Mouse (Mus musculus) intestine, embryonic 15.5 days (tissue): ENCODE data around the gene Cryaa. TPM values are rescaled to one million over a fixed set of nuclear protein-coding genes. Genes with fewer than 3 reads are reported as not detected.
"Not testable (repeated sequence)": the region's sequence is repeated elsewhere in the genome, so short reads cannot be mapped to it uniquely, and the experiment has no call there.

Source experiments
- ATAC-seq: fragments of 200-750 bp; cut with Nextera tagmentation; 2 replicates; pipeline ENCODE4 v1.8.0; 2017; ENCODE audit warnings: moderate TSS enrichment, moderate library complexity
- H3K27ac ChIP-seq: fragments of 300-500 bp; sonication (generic); 2 replicates; pipeline ENCODE4 v1.5.1; 2015; ENCODE audit warnings: mild to moderate bottlenecking, inconsistent platforms
- H3K27me3 ChIP-seq: fragments of 300-500 bp; sonication (generic); replicated peaks from 2 replicates; pipeline ENCODE4 v1.6.1; 2015; ENCODE audit warnings: inconsistent platforms
- H3K36me3 ChIP-seq: fragments of 300-500 bp; sonication (generic); 2 replicates; pipeline ENCODE4 v1.6.1; 2015; ENCODE audit warnings: inconsistent platforms
- H3K4me1 ChIP-seq: fragments of 300-500 bp; sonication (generic); replicated peaks from 2 replicates; pipeline ENCODE4 v1.6.1; 2015; ENCODE audit warnings: inconsistent platforms
- H3K4me2 ChIP-seq: fragments of 300-500 bp; sonication (generic); replicated peaks from 2 replicates; pipeline ENCODE4 v1.6.1; 2015; ENCODE audit warnings: mild to moderate bottlenecking, inconsistent platforms
- H3K4me3 ChIP-seq: fragments of 300-500 bp; sonication (generic); replicated peaks from 2 replicates; pipeline ENCODE4 v1.5.1; 2015; ENCODE audit warnings: inconsistent platforms
- H3K9ac ChIP-seq: fragments of 300-500 bp; sonication (generic); 2 replicates; pipeline ENCODE4 v1.6.1; 2015; ENCODE audit warnings: inconsistent platforms
- H3K9me3 ChIP-seq: fragments of 300-500 bp; sonication (generic); 2 replicates; pipeline ENCODE4 v1.6.1; 2016; ENCODE audit warnings: inconsistent platforms
- WGBS: fragments of 180-500 bp; shearing (Covaris S2); methylation state at CpG from one replicate; pipeline ENCODE4 v1.1.7; 2015; 5-methylcytosine and 5-hydroxymethylcytosine counted together
- polyA plus RNA-seq: library from polyadenylated mRNA; unstranded; fragments of >200 nt; fragmentation: Nextera tagmentation; extraction: Ambion mirVana; gene quantifications from 2 replicates; pipeline ENCODE4 v1.2.1, GENCODE M21; 2015

The Cryaa gene
- polyA plus RNA-seq, 1 experiment from 2014 or later = 0.15 TPM

DNA sequence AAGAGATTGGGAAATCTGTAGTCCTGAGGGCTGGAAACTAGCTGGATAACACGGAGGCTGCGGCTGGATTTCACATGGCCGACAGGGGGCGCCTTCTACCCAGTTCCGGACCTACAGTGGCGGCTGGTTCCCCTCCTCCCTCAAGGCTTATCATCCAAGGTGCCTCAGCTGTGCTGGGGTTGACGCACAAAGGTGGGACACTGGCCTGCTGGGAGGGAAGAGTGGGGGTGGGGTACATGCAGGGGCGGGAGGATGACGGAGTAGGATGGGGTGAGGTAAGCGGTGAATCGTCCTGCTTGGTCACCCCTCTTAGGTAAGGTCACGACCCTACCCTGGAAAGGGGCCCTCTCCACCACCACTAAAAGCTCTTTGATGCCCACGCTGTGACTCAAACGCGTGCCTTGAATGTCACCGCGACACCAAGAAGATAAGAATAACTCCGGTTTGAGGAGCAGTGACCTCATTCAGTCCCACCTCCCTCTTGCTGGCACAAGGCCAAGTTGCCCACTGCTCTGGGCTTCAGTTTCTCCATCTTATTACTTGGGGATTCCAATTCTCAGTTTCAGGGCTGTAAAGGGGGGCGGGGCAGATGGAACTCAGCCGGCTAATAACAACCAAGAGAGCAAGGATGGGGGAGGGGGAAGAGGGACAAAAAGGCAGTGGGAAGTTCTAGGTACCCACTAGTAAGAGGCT lies 15.9 kb downstream of the Cryaa start:
- peaks cover 17% of the 10 kb centered on the region for H3K4me1 ChIP-seq
- no peaks in the 10 kb centered on the region for H3K36me3 ChIP-seq
- ATAC-seq = peak; percentile 82
- no peaks in the 10 kb centered on the region for H3K9me3 ChIP-seq
- no peak overlapping the region for H3K4me3 ChIP-seq
- H3K27ac ChIP-seq = no peak overlapping the region
- no peaks in the 10 kb centered on the region for H3K27me3 ChIP-seq
- no peak overlapping the region for H3K9ac ChIP-seq
- H3K4me2 ChIP-seq = peak overlapping the region; percentile 46
- WGBS = 4% methylated on average over 20 of the region's 20 CpGs

DNA sequence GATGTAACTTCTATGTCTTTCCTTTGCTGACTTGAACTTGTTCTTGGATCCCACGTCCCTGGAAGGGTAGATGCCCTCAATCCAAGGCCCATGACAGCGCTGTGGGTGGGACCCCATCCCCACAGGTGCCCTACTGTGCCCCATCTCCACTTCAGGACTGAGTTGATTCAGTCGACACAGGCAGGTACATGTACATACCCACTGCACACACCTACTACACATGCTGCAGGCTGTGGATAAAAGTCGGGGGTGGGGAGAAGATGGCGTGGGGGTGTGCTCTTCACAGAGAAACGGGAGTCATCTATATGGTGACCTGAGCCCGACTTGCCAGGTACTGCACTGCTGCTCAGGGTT lies 16.4 kb downstream of the Cryaa start:
- Histone ChIP-seq H3K27ac (no peak overlapping the region), H3K27me3 (no peaks in the 10 kb centered on the region), H3K36me3 (no peaks in the 10 kb centered on the region), H3K4me2 (no peak overlapping the region), H3K4me3 (no peak overlapping the region), H3K9ac (no peak overlapping the region), H3K4me1 (peaks cover 17% of the 10 kb centered on the region), H3K9me3 (no peaks in the 10 kb centered on the region)
- WGBS = 62% methylated on average over 7 of the region's 7 CpGs
- 0 out of 2 replicates have a peak, but pooled peaks have one; percentile 22 for ATAC-seq

DNA sequence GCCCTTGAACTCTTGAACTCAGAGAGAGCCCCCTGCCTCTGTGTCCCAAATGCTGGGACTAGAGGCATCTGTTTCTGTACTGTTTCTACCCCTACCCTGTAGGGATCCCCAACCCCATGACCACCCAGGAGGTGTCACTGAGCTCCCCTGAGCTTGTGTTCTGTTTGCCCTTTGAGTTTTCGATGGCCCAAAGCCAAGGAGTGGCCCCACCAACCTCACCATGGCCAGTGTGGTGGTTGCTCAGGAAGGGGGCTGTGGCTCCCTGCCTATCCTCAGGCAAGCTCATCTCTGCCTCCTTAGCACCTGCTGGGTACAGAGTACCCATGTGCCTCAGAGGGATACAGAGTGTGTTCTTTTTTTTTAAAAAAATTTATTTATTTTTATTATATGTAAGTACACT lies 17.3 kb downstream of the Cryaa start:
- peaks cover 17% of the 10 kb centered on the region for H3K4me1 ChIP-seq
- 52% methylated on average over 1 of the region's 1 CpGs for WGBS
- no peak overlapping the region for H3K9ac ChIP-seq
- no peaks in the 10 kb centered on the region for H3K9me3 ChIP-seq
- H3K27me3 ChIP-seq = no peaks in the 10 kb centered on the region
- no peak overlapping the region for H3K4me2 ChIP-seq
- no peak overlapping the region for H3K27ac ChIP-seq
- no peaks in the 10 kb centered on the region for H3K36me3 ChIP-seq
- ATAC-seq = no peak
- no peak overlapping the region for H3K4me3 ChIP-seq

DNA sequence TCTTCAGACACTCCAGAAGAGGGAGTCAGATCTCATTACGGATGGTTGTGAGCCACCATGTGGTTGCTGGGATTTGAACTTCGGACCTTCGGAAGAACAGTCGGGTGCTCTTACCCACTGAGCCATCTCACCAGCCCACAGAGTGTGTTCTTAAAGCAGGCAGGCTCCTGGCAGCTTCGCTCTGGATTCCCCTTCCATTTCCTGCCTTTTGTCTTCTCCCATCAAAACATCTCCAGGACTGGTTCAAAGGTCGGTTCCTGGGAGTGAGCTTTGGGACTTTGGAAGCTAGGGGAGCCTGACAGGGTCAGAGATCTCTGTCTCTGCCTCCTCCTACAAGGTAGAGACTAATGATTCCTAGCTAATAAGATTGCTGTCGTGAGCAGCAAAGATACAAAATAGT lies 17.7 kb downstream of the Cryaa start:
- not testable (repeated sequence) for ATAC-seq, H3K9ac ChIP-seq, H3K36me3 ChIP-seq, H3K9me3 ChIP-seq, H3K4me3 ChIP-seq, H3K4me2 ChIP-seq, H3K27me3 ChIP-seq, H3K27ac ChIP-seq
- WGBS = 82% methylated on average over 7 of the region's 7 CpGs
- peaks cover 16% of the 10 kb centered on the region for H3K4me1 ChIP-seq

DNA sequence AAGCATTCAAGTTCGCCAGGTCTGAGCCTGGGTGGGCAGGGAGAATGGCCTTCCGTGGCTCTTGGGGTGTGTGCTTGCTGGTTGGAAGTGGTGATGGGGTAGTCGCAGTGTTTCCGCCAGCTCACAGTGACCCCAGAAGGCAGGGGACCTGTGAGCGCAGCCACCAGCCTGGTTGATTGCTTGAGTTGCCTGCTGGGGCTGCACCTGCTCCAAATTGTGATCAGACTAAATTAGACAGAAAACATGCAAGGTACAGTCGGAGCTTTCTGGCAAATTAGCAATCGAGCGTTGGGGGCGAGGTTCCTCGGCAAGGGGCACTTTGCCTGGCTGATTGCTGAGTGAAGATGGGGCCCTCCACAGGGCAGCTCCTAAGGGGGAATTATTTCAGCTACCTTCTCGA lies 20.7 kb downstream of the Cryaa start:
- Histone ChIP-seq H3K27ac (no peak overlapping the region), H3K4me3 (no peak overlapping the region), H3K9ac (no peak overlapping the region), H3K27me3 (no peaks in the 10 kb centered on the region), H3K9me3 (no peaks in the 10 kb centered on the region), H3K36me3 (no peaks in the 10 kb centered on the region), H3K4me2 (no peak overlapping the region), H3K4me1 (peaks cover 8% of the 10 kb centered on the region)
- ATAC-seq = no peak
- 74% methylated on average over 11 of the region's 11 CpGs for WGBS

DNA sequence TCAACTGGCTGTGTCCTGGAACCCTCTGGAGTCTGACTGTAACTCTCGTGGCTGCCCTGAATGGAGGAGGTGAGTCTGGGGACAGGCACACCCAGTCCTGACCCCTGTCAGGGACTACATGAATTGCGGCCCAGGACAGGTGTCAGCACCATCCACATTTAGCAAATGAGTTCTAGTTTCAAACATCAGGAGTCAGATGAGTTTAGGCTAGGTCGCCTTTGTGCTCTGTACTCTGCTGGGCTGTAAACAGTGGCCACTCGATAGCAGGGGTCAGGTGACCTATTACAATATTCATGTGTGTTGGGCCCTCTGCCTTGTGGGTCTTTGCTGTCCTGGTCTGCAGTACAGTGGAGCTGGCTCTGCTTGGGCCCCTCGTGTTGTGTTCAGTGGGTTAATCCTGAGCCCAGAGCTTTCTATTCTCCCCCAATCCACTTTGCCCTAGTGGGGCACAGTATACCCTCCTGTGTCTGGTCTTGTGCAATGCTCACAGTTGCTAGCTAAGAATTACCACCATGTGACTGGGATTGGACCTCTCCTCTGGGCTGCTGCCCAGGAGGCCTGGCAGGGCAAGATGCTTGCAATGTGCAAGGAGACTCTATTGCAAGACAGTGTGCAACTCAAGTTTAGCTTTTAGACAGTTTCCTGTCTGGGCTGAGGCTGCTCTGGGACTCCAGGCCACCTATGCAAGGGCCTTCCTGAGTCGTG lies 25.8 kb downstream of the Cryaa start:
- Histone ChIP-seq H3K36me3 (no peaks in the 10 kb centered on the region), H3K4me1 (no peaks in the 10 kb centered on the region), H3K4me3 (no peak overlapping the region), H3K4me2 (no peak overlapping the region), H3K27me3 (no peaks in the 10 kb centered on the region), H3K9ac (no peak overlapping the region), H3K9me3 (no peaks in the 10 kb centered on the region), H3K27ac (no peak overlapping the region)
- WGBS = 66% methylated on average over 6 of the region's 6 CpGs
- no peak for ATAC-seq

DNA sequence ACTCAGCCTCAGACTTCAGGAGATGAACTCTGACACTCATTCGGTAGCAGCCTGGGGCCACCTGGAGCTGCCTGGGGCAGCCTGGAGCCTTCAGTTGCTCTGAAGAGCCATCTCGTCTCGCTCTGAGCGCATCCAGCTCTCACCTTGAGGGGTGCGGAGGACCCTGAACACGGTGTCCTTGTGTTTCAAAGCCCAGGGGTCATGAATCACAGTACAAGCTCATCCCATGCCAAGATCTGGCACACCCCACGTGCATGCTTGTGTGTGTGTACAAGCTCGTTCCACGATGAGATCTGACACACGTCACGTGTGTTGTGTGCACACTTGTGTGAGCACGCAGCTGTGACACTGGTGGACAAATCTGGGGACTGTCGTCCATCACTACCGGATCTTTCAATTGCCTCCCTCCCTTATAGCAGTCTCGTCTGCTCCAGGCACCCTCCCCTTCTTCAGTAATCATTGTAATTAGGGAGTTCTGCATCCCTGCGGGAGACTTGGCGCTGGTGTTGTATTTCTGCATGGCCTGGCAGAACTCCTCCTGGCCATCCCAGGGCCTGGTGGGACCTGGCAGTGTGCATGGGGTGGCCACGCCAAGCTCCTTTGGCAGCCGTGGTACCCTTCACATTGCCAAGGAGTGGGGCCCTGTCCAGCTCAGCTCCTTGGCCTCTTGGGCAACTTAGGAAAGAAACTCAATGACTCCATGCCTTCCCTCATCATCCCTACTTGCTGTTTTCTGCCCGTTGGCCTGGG lies 27.8 kb downstream of the Cryaa start:
- Histone ChIP-seq H3K27ac (no peak overlapping the region), H3K4me2 (no peak overlapping the region), H3K9ac (no peak overlapping the region), H3K4me3 (no peak overlapping the region), H3K4me1 (no peaks in the 10 kb centered on the region), H3K36me3 (no peaks in the 10 kb centered on the region), H3K9me3 (no peaks in the 10 kb centered on the region), H3K27me3 (no peaks in the 10 kb centered on the region)
- no peak for ATAC-seq
- WGBS = 71% methylated on average over 20 of the region's 20 CpGs

DNA sequence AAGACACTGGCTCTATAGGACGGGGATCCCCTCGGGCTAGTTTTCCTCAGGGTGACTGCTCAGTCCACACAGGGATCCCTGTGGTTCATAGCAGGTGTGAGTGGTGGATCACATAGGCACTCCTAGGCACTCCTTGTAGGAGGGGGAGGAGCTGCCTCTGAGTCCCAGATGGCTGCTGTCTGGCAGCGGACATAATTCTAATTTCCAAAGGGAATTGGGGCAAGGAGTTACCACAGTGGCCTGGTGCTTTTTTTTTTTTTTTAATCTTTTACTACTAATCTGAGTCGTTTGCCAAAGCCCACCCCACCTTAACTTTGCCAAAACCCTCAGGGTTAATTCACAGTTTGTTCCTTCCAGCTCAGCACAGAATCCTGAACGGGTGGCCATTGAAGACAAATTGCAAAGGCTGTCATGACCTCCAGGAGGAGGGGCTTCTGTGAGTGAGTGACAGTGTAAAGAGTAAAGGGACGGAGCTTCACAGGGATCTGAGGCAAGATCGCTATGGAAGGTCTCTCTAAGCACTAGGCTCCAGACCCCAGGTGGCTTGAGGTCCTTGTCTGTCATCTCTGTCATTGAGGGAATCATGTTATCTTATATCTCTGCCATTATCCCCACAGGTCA lies 31.6 kb downstream of the Cryaa start:
- ATAC-seq = no peak
- H3K4me1 ChIP-seq = no peaks in the 10 kb centered on the region
- no peak overlapping the region for H3K4me3 ChIP-seq
- H3K27me3 ChIP-seq = no peaks in the 10 kb centered on the region
- WGBS = 57% methylated on average over 7 of the region's 7 CpGs
- no peak overlapping the region for H3K9ac ChIP-seq
- no peaks in the 10 kb centered on the region for H3K36me3 ChIP-seq
- no peak overlapping the region for H3K27ac ChIP-seq
- no peaks in the 10 kb centered on the region for H3K9me3 ChIP-seq
- no peak overlapping the region for H3K4me2 ChIP-seq

DNA sequence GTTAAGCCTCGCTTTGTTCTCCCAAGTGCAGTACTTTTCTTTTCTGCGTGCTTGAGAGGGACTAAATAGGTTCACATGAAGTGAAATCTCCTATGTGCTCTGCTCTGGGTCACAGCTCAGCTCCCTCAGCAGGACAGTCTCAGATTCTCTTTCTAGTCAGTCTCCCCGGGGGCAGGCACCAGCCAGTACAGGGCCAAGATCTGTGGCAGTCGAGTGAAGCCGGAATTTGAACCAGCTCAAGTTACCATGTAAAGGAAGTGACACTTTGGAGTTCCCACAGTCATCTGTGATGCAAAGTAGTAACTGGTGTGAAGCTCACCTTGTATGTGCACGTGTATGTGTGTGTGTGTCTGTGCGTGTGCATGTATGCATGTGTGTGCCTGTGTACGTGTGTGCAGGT lies 32.8 kb downstream of the Cryaa start:
- no peaks in the 10 kb centered on the region for H3K36me3 ChIP-seq
- no peak overlapping the region for H3K4me3 ChIP-seq
- no peak overlapping the region for H3K9ac ChIP-seq
- no peaks in the 10 kb centered on the region for H3K27me3 ChIP-seq
- H3K4me1 ChIP-seq = no peaks in the 10 kb centered on the region
- no peak overlapping the region for H3K4me2 ChIP-seq
- no peak overlapping the region for H3K27ac ChIP-seq
- ATAC-seq = no peak
- no peaks in the 10 kb centered on the region for H3K9me3 ChIP-seq
- 75% methylated on average over 8 of the region's 8 CpGs for WGBS

DNA sequence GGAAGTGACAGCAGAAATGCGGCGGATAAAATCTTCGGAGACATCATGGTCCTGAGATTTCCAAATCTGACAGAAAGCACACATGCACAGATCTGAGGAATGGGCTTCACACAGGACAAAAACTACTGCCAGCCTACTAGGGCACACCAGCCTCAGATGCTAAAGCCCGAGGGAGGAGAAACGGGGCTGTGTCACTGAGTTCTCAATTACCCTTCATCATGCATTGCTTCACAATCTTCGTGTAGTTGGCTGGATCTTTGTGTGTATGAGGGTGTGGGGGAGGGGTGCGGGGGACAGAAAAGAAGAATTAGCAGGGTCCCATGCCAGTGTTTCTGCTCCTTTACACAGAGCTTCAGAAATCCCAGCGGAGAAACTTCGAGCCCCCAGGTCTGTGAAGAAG lies 36.1 kb downstream of the Cryaa start:
- 72% methylated on average over 9 of the region's 9 CpGs for WGBS
- Histone ChIP-seq H3K9ac (no peak overlapping the region), H3K27ac (no peak overlapping the region)

DNA sequence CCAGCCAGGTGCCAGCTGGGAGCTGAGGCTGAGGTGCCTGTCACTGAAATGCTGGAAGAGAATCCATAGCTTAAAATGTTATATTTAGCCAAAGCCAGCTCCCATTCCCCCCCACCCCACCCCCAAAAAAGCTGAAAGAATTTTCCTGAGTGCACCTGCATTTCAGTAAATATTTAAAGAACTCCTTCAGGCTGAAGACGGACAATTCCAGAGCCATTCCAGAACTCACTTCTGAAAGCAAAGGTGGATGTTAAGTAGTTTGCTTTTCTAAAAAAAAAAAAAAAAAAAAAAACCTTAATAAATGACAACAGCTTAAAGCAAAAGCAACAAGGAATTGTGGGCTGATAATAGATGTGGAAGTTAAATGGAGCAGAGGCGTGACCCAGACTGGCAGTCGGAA lies 36.5 kb downstream of the Cryaa start:
- Histone ChIP-seq H3K9ac (no peak overlapping the region), H3K4me1 (no peaks in the 10 kb centered on the region), H3K36me3 (no peaks in the 10 kb centered on the region), H3K27me3 (no peaks in the 10 kb centered on the region), H3K4me3 (no peak overlapping the region), H3K4me2 (no peak overlapping the region), H3K27ac (no peak overlapping the region), H3K9me3 (no peaks in the 10 kb centered on the region)
- ATAC-seq = no peak
- 54% methylated on average over 3 of the region's 3 CpGs for WGBS

More for the DNA sequence above, 36.1 kb downstream of the Cryaa start:
- Histone ChIP-seq H3K9me3 (no peaks in the 10 kb centered on the region), H3K27me3 (no peaks in the 10 kb centered on the region), H3K4me1 (no peaks in the 10 kb centered on the region), H3K36me3 (no peaks in the 10 kb centered on the region), H3K4me3 (no peak overlapping the region), H3K4me2 (no peak overlapping the region)
- ATAC-seq = no peak

DNA sequence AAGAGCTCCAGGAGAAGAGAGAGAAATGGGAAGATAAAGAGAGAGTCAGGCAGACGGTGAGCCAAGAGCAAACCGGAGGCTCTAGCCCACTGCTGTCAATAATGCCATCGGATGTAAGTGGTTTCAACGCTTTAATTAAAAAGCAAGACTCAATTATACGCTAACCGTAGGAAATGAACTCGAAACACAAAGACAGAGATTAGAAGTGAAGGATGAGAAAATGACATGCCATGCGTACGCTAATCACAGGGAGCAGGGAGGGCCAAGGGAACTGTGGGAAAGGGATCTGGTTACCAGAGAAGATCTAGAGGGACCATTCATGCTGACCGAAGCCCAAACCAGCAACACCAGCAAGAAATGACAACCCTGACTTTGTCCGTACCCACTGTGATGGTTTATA lies 37.4 kb downstream of the Cryaa start:
- no peaks in the 10 kb centered on the region for H3K9me3 ChIP-seq
- ATAC-seq = no peak
- H3K27me3 ChIP-seq = no peaks in the 10 kb centered on the region
- no peaks in the 10 kb centered on the region for H3K36me3 ChIP-seq
- no peak overlapping the region for H3K4me3 ChIP-seq
- no peak overlapping the region for H3K4me2 ChIP-seq
- 83% methylated on average over 11 of the region's 11 CpGs for WGBS
- no peaks in the 10 kb centered on the region for H3K4me1 ChIP-seq
- H3K9ac ChIP-seq = no peak overlapping the region
- H3K27ac ChIP-seq = no peak overlapping the region
